Mouse (Mus musculus): ENCODE data around the gene Cdkn2d. TPM values are rescaled to one million over a fixed set of nuclear protein-coding genes. Genes with fewer than 3 reads are reported as not detected.

Cdkn2d gene
- polyA plus RNA-seq, 1 experiment from 2014 or later = 28.0 TPM

- TF ChIP-seq EP300 (optimal IDR thresholded peaks at IDR 0.05) = no peak
- no peak for TF ChIP-seq CTCF (IDR thresholded peaks at IDR 0.05; ENCODE audit: low read depth)
These were observed 41.3 kb downstream of the Cdkn2d start for GRCm38 (mm10) chr9:21249629-21250508.

GRCm38 (mm10) chr9:21248326-21248725 lies 42.9 kb downstream of the Cdkn2d start, which contains the start of gene S1pr5:
TSS of gene S1pr5 (minus strand) at chr9:21248443.
- TF ChIP-seq EP300 (optimal IDR thresholded peaks at IDR 0.05) (no peak), CTCF (IDR thresholded peaks at IDR 0.05; ENCODE audit: low read depth) (no peak)
- H3K9ac ChIP-seq (ENCODE audit: low read length) = peak within 1 kb of the TSS; percentile 51
- peaks cover 5% of the 10 kb centered on the region for H3K27me3 ChIP-seq (ENCODE audit: control insufficient read depth, insufficient read depth, low read length)
- DNase-seq (ENCODE audit: low spot score) (peak; percentile 77), ATAC-seq (ENCODE audit: low FRiP score, low TSS enrichment) (peak; percentile 43; the same call in 1 of the 2 replicates)
- no peaks in the 10 kb centered on the region for H3K36me3 ChIP-seq (ENCODE audit: control insufficient read depth, insufficient read depth, low read length)
- peak within 1 kb of the TSS; percentile 76 for H3K27ac ChIP-seq (replicated peaks)
- WGBS = 2% methylated on average over 30 of the region's 30 CpGs
- H3K4me2 ChIP-seq (replicated peaks; ENCODE audit: low read depth) = peak within 1 kb of the TSS; percentile 56
- no peaks in the 10 kb centered on the region for H3K9me3 ChIP-seq (ENCODE audit: control insufficient read depth, low read length)
- H3K4me3 ChIP-seq (ENCODE audit: low read depth, low read length) = peak within 1 kb of the TSS; percentile 29
- H3K4me1 ChIP-seq (replicated peaks; ENCODE audit: control insufficient read depth, insufficient read depth) = no peaks in the 10 kb centered on the region; the same call in 1 of the 2 replicates

More at GRCm38 (mm10) chr9:21249629-21250508, 41.3 kb downstream of the Cdkn2d start:
- peak overlapping the region; percentile 74 for H3K27ac ChIP-seq (replicated peaks)
- ATAC-seq (ENCODE audit: low FRiP score, low TSS enrichment) (0 out of 2 replicates have a peak, but pooled peaks have one; percentile 30), DNase-seq (ENCODE audit: low spot score) (no peak)
- no peak overlapping the region for H3K4me3 ChIP-seq (ENCODE audit: low read depth, low read length)
- H3K9me3 ChIP-seq (ENCODE audit: control insufficient read depth, low read length) = no peaks in the 10 kb centered on the region
- H3K4me1 ChIP-seq (replicated peaks; ENCODE audit: control insufficient read depth, insufficient read depth) = no peaks in the 10 kb centered on the region
- H3K9ac ChIP-seq (ENCODE audit: low read length) = no peak overlapping the region
- peaks cover 3% of the 10 kb centered on the region; the same call in 1 of the 2 replicates for H3K27me3 ChIP-seq (ENCODE audit: control insufficient read depth, insufficient read depth, low read length)
- H3K36me3 ChIP-seq (ENCODE audit: control insufficient read depth, insufficient read depth, low read length) = no peaks in the 10 kb centered on the region
- no peak overlapping the region for H3K4me2 ChIP-seq (replicated peaks; ENCODE audit: low read depth)
- WGBS = 24% methylated on average over 17 of the region's 17 CpGs

GRCm38 (mm10) chr9:21246342-21246741 lies 44.9 kb downstream of the Cdkn2d start:
- no peaks in the 10 kb centered on the region for H3K9me3 ChIP-seq (ENCODE audit: control insufficient read depth, low read length)
- no peak overlapping the region for H3K9ac ChIP-seq (ENCODE audit: low read length)
- no peak for TF ChIP-seq EP300 (optimal IDR thresholded peaks at IDR 0.05)
- H3K36me3 ChIP-seq (ENCODE audit: control insufficient read depth, insufficient read depth, low read length) = no peaks in the 10 kb centered on the region
- 88% methylated on average over 1 of the region's 1 CpGs for WGBS
- no peaks in the 10 kb centered on the region; the same call in 1 of the 2 replicates for H3K4me1 ChIP-seq (replicated peaks; ENCODE audit: control insufficient read depth, insufficient read depth)
- H3K27ac ChIP-seq (replicated peaks) = no peak overlapping the region
- H3K4me3 ChIP-seq (ENCODE audit: low read depth, low read length) = no peak overlapping the region
- peaks cover 5% of the 10 kb centered on the region for H3K27me3 ChIP-seq (ENCODE audit: control insufficient read depth, insufficient read depth, low read length)
- H3K4me2 ChIP-seq (replicated peaks; ENCODE audit: low read depth) = no peak overlapping the region
- no peak for DNase-seq (ENCODE audit: low spot score)
- ATAC-seq (ENCODE audit: low FRiP score, low TSS enrichment) = no peak

GRCm38 (mm10) chr9:21245113-21245487 lies 46.1 kb downstream of the Cdkn2d start:
- H3K36me3 ChIP-seq (ENCODE audit: control insufficient read depth, insufficient read depth, low read length) = no peaks in the 10 kb centered on the region
- no peaks in the 10 kb centered on the region for H3K9me3 ChIP-seq (ENCODE audit: control insufficient read depth, low read length)
- DNase-seq (ENCODE audit: low spot score) = no peak
- H3K27me3 ChIP-seq (ENCODE audit: control insufficient read depth, insufficient read depth, low read length) = peaks cover 5% of the 10 kb centered on the region
- no peak for TF ChIP-seq EP300 (optimal IDR thresholded peaks at IDR 0.05)
- no peak for TF ChIP-seq CTCF (IDR thresholded peaks at IDR 0.05; ENCODE audit: low read depth)
- no peak for ATAC-seq (ENCODE audit: low FRiP score, low TSS enrichment)
- peak overlapping the region; percentile 36 for H3K4me3 ChIP-seq (ENCODE audit: low read depth, low read length)
- 0 out of 2 replicates have a peak overlapping the region, but pooled peaks have one; percentile 23 for H3K9ac ChIP-seq (ENCODE audit: low read length)
- no peaks in the 10 kb centered on the region; the same call in 1 of the 2 replicates for H3K4me1 ChIP-seq (replicated peaks; ENCODE audit: control insufficient read depth, insufficient read depth)
- 3% methylated on average over 16 of the region's 16 CpGs for WGBS
- H3K4me2 ChIP-seq (replicated peaks; ENCODE audit: low read depth) = peak overlapping the region; percentile 70
- H3K27ac ChIP-seq (replicated peaks) = no peak overlapping the region

GRCm38 (mm10) chr9:21244428-21245112 lies 46.6 kb downstream of the Cdkn2d start:
- Histone ChIP-seq H3K9ac (ENCODE audit: low read length) (0 out of 2 replicates have a peak overlapping the region, but pooled peaks have one; percentile 23), H3K4me1 (replicated peaks; ENCODE audit: control insufficient read depth, insufficient read depth) (no peaks in the 10 kb centered on the region; the same call in 1 of the 2 replicates), H3K36me3 (ENCODE audit: control insufficient read depth, insufficient read depth, low read length) (no peaks in the 10 kb centered on the region), H3K27ac (replicated peaks) (no peak overlapping the region), H3K4me3 (ENCODE audit: low read depth, low read length) (peak overlapping the region; percentile 36), H3K4me2 (replicated peaks; ENCODE audit: low read depth) (peak overlapping the region; percentile 70), H3K9me3 (ENCODE audit: control insufficient read depth, low read length) (no peaks in the 10 kb centered on the region), H3K27me3 (ENCODE audit: control insufficient read depth, insufficient read depth, low read length) (peaks cover 5% of the 10 kb centered on the region)
- under 1% methylated on average over 72 of the region's 72 CpGs for WGBS
- DNase-seq (ENCODE audit: low spot score) (peak; percentile 45), ATAC-seq (ENCODE audit: low FRiP score, low TSS enrichment) (no peak; the same call in 1 of the 2 replicates)
- no peak for TF ChIP-seq CTCF (IDR thresholded peaks at IDR 0.05; ENCODE audit: low read depth)
- no peak for TF ChIP-seq EP300 (optimal IDR thresholded peaks at IDR 0.05)
